Mouse (Mus musculus): Measurements from ENCODE around the gene BC048671. TPM values are rescaled to one million over a fixed set of nuclear protein-coding genes. Genes with fewer than 3 reads are reported as not detected.

BC048671 gene
- polyA plus RNA-seq, 1 experiment from 2014 or later, result not detected

- Histone ChIP-seq H3K27me3 (ENCODE audit: control insufficient read depth, insufficient read depth, low read length) (no peaks in the 10 kb centered on the region; the same call in 1 of the 2 replicates), H3K4me1 (ENCODE audit: control insufficient read depth, insufficient read depth, low read length) (no peaks in the 10 kb centered on the region), H3K9me3 (ENCODE audit: control insufficient read depth, low read length) (no peaks in the 10 kb centered on the region), H3K36me3 (ENCODE audit: control insufficient read depth, insufficient read depth, low read length) (no peaks in the 10 kb centered on the region), H3K9ac (ENCODE audit: low read length) (no peak overlapping the region), H3K4me3 (ENCODE audit: low read depth, low read length) (no peak overlapping the region), H3K27ac (replicated peaks; ENCODE audit: low read depth, low read length) (no peak overlapping the region), H3K4me2 (ENCODE audit: low read depth, severe bottlenecking) (no peak overlapping the region)
- DNase-seq (ENCODE audit: low spot score), result no peak
- 77% methylated on average over 7 of the region's 7 CpGs for WGBS
- no peak for ATAC-seq (ENCODE audit: insufficient number of reproducible peaks, low FRiP score, low TSS enrichment, low read depth)
Measured at GRCm38 (mm10) chr6:90319475-90320191, 18.6 kb downstream of the BC048671 start.

- Histone ChIP-seq H3K9me3 (ENCODE audit: control insufficient read depth, low read length) (no peaks in the 10 kb centered on the region), H3K4me2 (ENCODE audit: low read depth, severe bottlenecking) (no peak overlapping the region), H3K4me3 (ENCODE audit: low read depth, low read length) (no peak overlapping the region), H3K9ac (ENCODE audit: low read length) (no peak overlapping the region), H3K36me3 (ENCODE audit: control insufficient read depth, insufficient read depth, low read length) (no peaks in the 10 kb centered on the region), H3K4me1 (ENCODE audit: control insufficient read depth, insufficient read depth, low read length) (no peaks in the 10 kb centered on the region), H3K27ac (replicated peaks; ENCODE audit: low read depth, low read length) (no peak overlapping the region), H3K27me3 (ENCODE audit: control insufficient read depth, insufficient read depth, low read length) (peaks cover 2% of the 10 kb centered on the region; the same call in 1 of the 2 replicates)
- no peak for ATAC-seq (ENCODE audit: insufficient number of reproducible peaks, low FRiP score, low TSS enrichment, low read depth)
- no peak for DNase-seq (ENCODE audit: low spot score)
- WGBS, result 90% methylated on average over 5 of the region's 5 CpGs
Measured at GRCm38 (mm10) chr6:90320429-90320828, 19.4 kb downstream of the BC048671 start.

GRCm38 (mm10) chr6:90321811-90322210 is 20.8 kb downstream of the BC048671 start:
- ATAC-seq (ENCODE audit: insufficient number of reproducible peaks, low FRiP score, low TSS enrichment, low read depth) (no peak), DNase-seq (ENCODE audit: low spot score) (no peak)
- H3K9me3 ChIP-seq (ENCODE audit: control insufficient read depth, low read length), result no peaks in the 10 kb centered on the region
- no peak overlapping the region for H3K27ac ChIP-seq (replicated peaks; ENCODE audit: low read depth, low read length)
- H3K9ac ChIP-seq (ENCODE audit: low read length), result no peak overlapping the region
- H3K27me3 ChIP-seq (ENCODE audit: control insufficient read depth, insufficient read depth, low read length), result peaks cover 2% of the 10 kb centered on the region; the same call in 1 of the 2 replicates
- no peak overlapping the region for H3K4me3 ChIP-seq (ENCODE audit: low read depth, low read length)
- no peaks in the 10 kb centered on the region for H3K36me3 ChIP-seq (ENCODE audit: control insufficient read depth, insufficient read depth, low read length)
- H3K4me2 ChIP-seq (ENCODE audit: low read depth, severe bottlenecking), result no peak overlapping the region
- H3K4me1 ChIP-seq (ENCODE audit: control insufficient read depth, insufficient read depth, low read length), result no peaks in the 10 kb centered on the region
- WGBS, result 52% methylated on average over 4 of the region's 4 CpGs

DNA sequence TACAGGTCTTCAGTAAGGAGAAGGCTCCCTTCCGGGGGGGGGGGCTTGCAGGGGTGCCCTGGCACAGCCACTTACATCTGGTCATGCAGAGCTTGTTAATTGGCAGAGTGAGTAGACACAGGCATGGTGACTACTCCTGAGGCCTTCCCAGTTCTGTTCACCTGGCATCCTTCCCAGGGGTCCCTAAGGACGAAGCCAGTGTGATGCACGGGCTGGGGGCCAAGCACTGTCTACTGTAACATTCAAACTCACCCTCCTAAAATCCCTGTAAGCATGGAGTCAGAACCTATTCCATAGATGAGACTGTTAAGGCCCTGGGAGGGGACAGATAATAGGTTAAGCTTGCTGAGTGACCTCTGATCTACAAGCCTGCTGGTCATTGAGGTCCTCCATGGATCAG is 23.0 kb downstream of the BC048671 start:
- H3K9me3 ChIP-seq (ENCODE audit: control insufficient read depth, low read length), result no peaks in the 10 kb centered on the region
- no peaks in the 10 kb centered on the region for H3K4me1 ChIP-seq (ENCODE audit: control insufficient read depth, insufficient read depth, low read length)
- no peak overlapping the region for H3K9ac ChIP-seq (ENCODE audit: low read length)
- H3K36me3 ChIP-seq (ENCODE audit: control insufficient read depth, insufficient read depth, low read length), result no peaks in the 10 kb centered on the region
- DNase-seq (ENCODE audit: low spot score), result no peak
- H3K4me3 ChIP-seq (ENCODE audit: low read depth, low read length), result no peak overlapping the region
- H3K27ac ChIP-seq (replicated peaks; ENCODE audit: low read depth, low read length), result no peak overlapping the region
- 85% methylated on average over 3 of the region's 3 CpGs for WGBS
- no peak overlapping the region for H3K4me2 ChIP-seq (ENCODE audit: low read depth, severe bottlenecking)
- peaks cover 2% of the 10 kb centered on the region; the same call in 1 of the 2 replicates for H3K27me3 ChIP-seq (ENCODE audit: control insufficient read depth, insufficient read depth, low read length)
- ATAC-seq (ENCODE audit: insufficient number of reproducible peaks, low FRiP score, low TSS enrichment, low read depth), result no peak

GRCm38 (mm10) chr6:90324463-90324862 is 23.4 kb downstream of the BC048671 start:
- no peak overlapping the region for H3K27ac ChIP-seq (replicated peaks; ENCODE audit: low read depth, low read length)
- ATAC-seq (ENCODE audit: insufficient number of reproducible peaks, low FRiP score, low TSS enrichment, low read depth) (no peak), DNase-seq (ENCODE audit: low spot score) (no peak)
- no peak overlapping the region for H3K9ac ChIP-seq (ENCODE audit: low read length)
- H3K4me1 ChIP-seq (ENCODE audit: control insufficient read depth, insufficient read depth, low read length), result no peaks in the 10 kb centered on the region
- no peaks in the 10 kb centered on the region for H3K9me3 ChIP-seq (ENCODE audit: control insufficient read depth, low read length)
- H3K27me3 ChIP-seq (ENCODE audit: control insufficient read depth, insufficient read depth, low read length), result peaks cover 2% of the 10 kb centered on the region; the same call in 1 of the 2 replicates
- H3K4me3 ChIP-seq (ENCODE audit: low read depth, low read length), result no peak overlapping the region
- H3K4me2 ChIP-seq (ENCODE audit: low read depth, severe bottlenecking), result no peak overlapping the region
- 65% methylated on average over 3 of the region's 3 CpGs for WGBS
- H3K36me3 ChIP-seq (ENCODE audit: control insufficient read depth, insufficient read depth, low read length), result no peaks in the 10 kb centered on the region

DNA sequence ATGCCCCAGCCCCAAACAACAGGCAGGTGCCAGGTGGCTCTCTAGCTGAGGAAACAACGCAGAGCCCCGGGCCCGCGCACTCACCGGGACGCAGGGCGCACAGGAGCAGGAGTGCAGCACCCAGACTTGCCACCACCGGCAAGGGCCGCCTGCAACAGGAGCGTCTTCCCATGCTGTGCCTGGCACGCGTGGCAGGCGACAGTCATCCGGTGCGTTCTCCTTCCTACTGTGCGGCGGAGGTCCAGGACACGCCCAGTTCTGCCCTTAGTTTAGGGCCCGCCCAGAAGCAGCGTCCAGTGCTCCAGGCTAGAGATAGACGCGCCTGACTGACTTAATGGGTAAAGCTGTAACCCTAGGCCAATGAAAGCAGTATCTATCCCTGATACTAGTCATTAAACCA is 24.0 kb downstream of the BC048671 start, which contains the start of gene Chst13:
Gene Chst13 (minus strand): TSS at position 195 of the 400 bp plus-strand sequence.
- no peaks in the 10 kb centered on the region for H3K4me1 ChIP-seq (ENCODE audit: control insufficient read depth, insufficient read depth, low read length)
- H3K36me3 ChIP-seq (ENCODE audit: control insufficient read depth, insufficient read depth, low read length), result no peaks in the 10 kb centered on the region
- no peak within 1 kb of the TSS for H3K27ac ChIP-seq (replicated peaks; ENCODE audit: low read depth, low read length)
- H3K9me3 ChIP-seq (ENCODE audit: control insufficient read depth, low read length), result no peaks in the 10 kb centered on the region
- peaks cover 2% of the 10 kb centered on the region; the same call in 1 of the 2 replicates for H3K27me3 ChIP-seq (ENCODE audit: control insufficient read depth, insufficient read depth, low read length)
- WGBS, result 4% methylated on average over 22 of the region's 22 CpGs
- ATAC-seq (ENCODE audit: insufficient number of reproducible peaks, low FRiP score, low TSS enrichment, low read depth) (no peak), DNase-seq (ENCODE audit: low spot score) (peak; percentile 23)
- no peak within 1 kb of the TSS for H3K4me3 ChIP-seq (ENCODE audit: low read depth, low read length)
- peak within 1 kb of the TSS; percentile 48 for H3K4me2 ChIP-seq (ENCODE audit: low read depth, severe bottlenecking)
- peak within 1 kb of the TSS; percentile 27; the same call in 1 of the 2 replicates for H3K9ac ChIP-seq (ENCODE audit: low read length)

- Histone ChIP-seq H3K27me3 (ENCODE audit: control insufficient read depth, insufficient read depth, low read length) (peaks cover 2% of the 10 kb centered on the region; the same call in 1 of the 2 replicates), H3K9me3 (ENCODE audit: control insufficient read depth, low read length) (no peaks in the 10 kb centered on the region), H3K4me3 (ENCODE audit: low read depth, low read length) (no peak overlapping the region), H3K27ac (replicated peaks; ENCODE audit: low read depth, low read length) (no peak overlapping the region), H3K36me3 (ENCODE audit: control insufficient read depth, insufficient read depth, low read length) (no peaks in the 10 kb centered on the region), H3K4me2 (ENCODE audit: low read depth, severe bottlenecking) (no peak overlapping the region), H3K9ac (ENCODE audit: low read length) (no peak overlapping the region), H3K4me1 (ENCODE audit: control insufficient read depth, insufficient read depth, low read length) (no peaks in the 10 kb centered on the region)
- 30% methylated on average over 6 of the region's 6 CpGs for WGBS
- ATAC-seq (ENCODE audit: insufficient number of reproducible peaks, low FRiP score, low TSS enrichment, low read depth) (no peak), DNase-seq (ENCODE audit: low spot score) (peak; percentile 28)
Measured at GRCm38 (mm10) chr6:90327670-90328069, 26.7 kb downstream of the BC048671 start.

DNA sequence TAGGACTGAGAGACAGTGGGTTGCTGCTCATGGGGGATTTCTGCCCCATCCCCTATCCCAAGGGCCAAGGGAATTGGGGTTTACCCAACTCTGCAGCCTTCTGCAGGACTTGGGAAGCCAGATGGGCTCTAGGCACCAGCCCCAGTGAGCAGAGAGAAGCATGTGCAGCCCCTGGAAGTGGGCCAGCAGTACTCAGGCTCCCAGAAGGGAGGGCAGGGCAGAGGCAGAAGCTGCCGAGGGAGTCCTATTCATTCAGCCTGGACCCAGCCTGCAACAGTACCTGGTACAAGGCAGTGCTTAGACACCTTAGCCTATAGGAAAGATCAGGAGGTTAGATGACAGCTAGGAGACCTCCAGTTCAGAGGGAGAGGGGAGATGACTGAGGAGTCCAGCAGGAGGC is 28.9 kb downstream of the BC048671 start:
- DNase-seq (ENCODE audit: low spot score) (no peak), ATAC-seq (ENCODE audit: insufficient number of reproducible peaks, low FRiP score, low TSS enrichment, low read depth) (no peak)
- no peak overlapping the region for H3K4me2 ChIP-seq (ENCODE audit: low read depth, severe bottlenecking)
- H3K27ac ChIP-seq (replicated peaks; ENCODE audit: low read depth, low read length), result no peak overlapping the region
- H3K9ac ChIP-seq (ENCODE audit: low read length), result no peak overlapping the region
- H3K4me1 ChIP-seq (ENCODE audit: control insufficient read depth, insufficient read depth, low read length), result no peaks in the 10 kb centered on the region
- H3K27me3 ChIP-seq (ENCODE audit: control insufficient read depth, insufficient read depth, low read length), result peaks cover under 1% of the 10 kb centered on the region; the same call in 1 of the 2 replicates
- no peaks in the 10 kb centered on the region for H3K9me3 ChIP-seq (ENCODE audit: control insufficient read depth, low read length)
- H3K36me3 ChIP-seq (ENCODE audit: control insufficient read depth, insufficient read depth, low read length), result no peaks in the 10 kb centered on the region
- WGBS, result 32% methylated on average over 1 of the region's 1 CpGs
- no peak overlapping the region for H3K4me3 ChIP-seq (ENCODE audit: low read depth, low read length)
